ENCODE assay signal across 9 mouse cellular contexts in the genomic region with DNA sequence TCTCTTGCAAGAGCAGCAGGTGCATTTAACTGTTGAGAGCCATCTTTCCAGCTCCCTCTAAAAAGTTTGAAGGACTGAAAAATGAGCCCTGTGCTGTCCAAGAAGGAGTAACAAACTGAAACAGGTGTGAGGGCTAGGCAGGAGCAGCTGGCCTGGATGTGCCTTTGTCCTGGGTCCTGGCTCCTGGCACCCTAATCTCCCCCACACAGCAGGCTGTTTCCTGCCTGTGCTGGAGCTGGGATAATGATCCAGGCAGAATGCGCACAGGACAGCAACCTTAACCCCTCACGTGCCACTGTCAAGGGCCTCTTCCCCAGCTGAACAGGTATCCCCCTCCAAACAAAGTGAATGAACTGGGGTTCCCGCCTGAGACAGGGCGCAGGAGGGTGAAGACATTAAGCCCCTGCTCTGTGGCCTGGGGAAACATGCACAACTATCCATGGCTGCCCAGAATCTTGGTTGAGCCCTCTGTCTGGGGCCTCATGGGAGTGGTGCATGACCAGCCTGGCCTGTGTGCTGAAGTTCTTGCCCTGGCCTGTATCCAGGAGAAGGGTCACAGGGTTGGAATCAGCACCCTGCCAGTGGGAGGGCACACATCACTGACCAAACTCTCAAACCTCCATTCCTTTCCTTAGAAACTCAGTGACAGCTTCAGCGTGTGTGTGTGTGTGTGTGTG. TPM values are rescaled to one million over a fixed set of nuclear protein-coding genes. Genes with fewer than 3 reads are reported as not detected.
DNase-seq lines count a peak whose midpoint lies in the region; ATAC-seq lines count a peak whose summit lies in the region.
"Had no signal": no experiment of that assay in that cellular context is flagged by ENCODE, and none has a peak within 500 bp of the region (broad histone marks: within the 10 kb centered on the region; RNA-seq: fewer than 3 reads in every experiment).

No protein-coding gene starts in this region.

- no peak overlapping the region for H3K9ac ChIP-seq in forebrain, embryonic 11.5 days (ENCODE audit: low read length)
- H3K9ac ChIP-seq in forebrain, embryonic 14.5 days (ENCODE audit: low read length) = no peak overlapping the region
- no peak overlapping the region for H3K9ac ChIP-seq in kidney, embryonic 16.5 days (replicated peaks; ENCODE audit: low read length)

- WGBS in forebrain, embryonic 11.5 days = 56% methylated on average over 5 of the region's 5 CpGs
- WGBS in forebrain, embryonic 14.5 days = 45% methylated on average over 5 of the region's 5 CpGs
- WGBS in kidney, embryonic 16.5 days = 38% methylated on average over 5 of the region's 5 CpGs

- no peak overlapping the region for H3K27ac ChIP-seq in forebrain, embryonic 11.5 days (ENCODE audit: low read depth, low read length)
- no peak overlapping the region for H3K27ac ChIP-seq in forebrain, embryonic 14.5 days (ENCODE audit: low read depth, low read length)
- peak overlapping the region; percentile 32; the same call in 1 of the 2 replicates for H3K27ac ChIP-seq in kidney, embryonic 16.5 days (ENCODE audit: low read length)

- no peaks in the 10 kb centered on the region for H3K36me3 ChIP-seq in forebrain, embryonic 11.5 days (ENCODE audit: control insufficient read depth, insufficient read depth, low read length)
- no peaks in the 10 kb centered on the region for H3K36me3 ChIP-seq in forebrain, embryonic 14.5 days (ENCODE audit: control insufficient read depth, insufficient read depth, low read length)
- H3K36me3 ChIP-seq in kidney, embryonic 16.5 days (ENCODE audit: insufficient read depth, low read length) = no peaks in the 10 kb centered on the region

- H3K9me3 ChIP-seq in forebrain, embryonic 11.5 days (ENCODE audit: control insufficient read depth, low read length) = no peaks in the 10 kb centered on the region
- H3K9me3 ChIP-seq in forebrain, embryonic 14.5 days (replicated peaks; ENCODE audit: control insufficient read depth, low read length) = no peaks in the 10 kb centered on the region
- no peaks in the 10 kb centered on the region for H3K9me3 ChIP-seq in kidney, embryonic 16.5 days (ENCODE audit: low read length)

- peak; percentile 45 for DNase-seq in forebrain, embryonic 11.5 days (ENCODE audit: low spot score)
- no peak for DNase-seq in forebrain, embryonic 14.5 days (ENCODE audit: low spot score)
- peak; percentile 53 for DNase-seq in urinary bladder, postnatal 14 days (ENCODE audit: low spot score)
- no peak for DNase-seq in urinary bladder, adult 2 months (ENCODE audit: low spot score)
- DNase-seq in left cerebral cortex, adult 9 months (ENCODE audit: low spot score in 2 of 2) = no peak
- no peak for DNase-seq in adrenal gland, postnatal 25 days
- DNase-seq in urinary bladder, postnatal 25 days (ENCODE audit: low spot score) = no peak
- DNase-seq: left cerebral cortex, postnatal 4 days had no signal

- H3K27me3 ChIP-seq in forebrain, embryonic 11.5 days (ENCODE audit: control insufficient read depth, insufficient read depth, low read length) = no peaks in the 10 kb centered on the region
- no peaks in the 10 kb centered on the region for H3K27me3 ChIP-seq in forebrain, embryonic 14.5 days (replicated peaks; ENCODE audit: control insufficient read depth, insufficient read depth, low read length)
- H3K27me3 ChIP-seq in kidney, embryonic 16.5 days (ENCODE audit: insufficient read depth, low read length) = no peaks in the 10 kb centered on the region

- ATAC-seq in forebrain, embryonic 11.5 days (replicated peaks; ENCODE audit: low FRiP score) = no peak; the same call in 1 of the 2 replicates
- ATAC-seq in forebrain, embryonic 14.5 days = no peak
- ATAC-seq in kidney, embryonic 16.5 days (ENCODE audit: low FRiP score, low TSS enrichment) = peak; percentile 47

- peaks cover 12% of the 10 kb centered on the region; the same call in 1 of the 2 replicates for H3K4me1 ChIP-seq in forebrain, embryonic 11.5 days (replicated peaks; ENCODE audit: control insufficient read depth, insufficient read depth, low read length)
- H3K4me1 ChIP-seq in forebrain, embryonic 14.5 days (ENCODE audit: control insufficient read depth, insufficient read depth, low read length) = peaks cover 14% of the 10 kb centered on the region
- H3K4me1 ChIP-seq in kidney, embryonic 16.5 days (ENCODE audit: insufficient read depth, low read length) = peaks cover 45% of the 10 kb centered on the region

- no peak overlapping the region for H3K4me2 ChIP-seq in forebrain, embryonic 11.5 days (ENCODE audit: low read depth, low read length, severe bottlenecking)
- no peak overlapping the region for H3K4me2 ChIP-seq in forebrain, embryonic 14.5 days (ENCODE audit: low read length)
- H3K4me2 ChIP-seq in kidney, embryonic 16.5 days (replicated peaks; ENCODE audit: low read depth, low read length) = no peak overlapping the region

- H3K4me3 ChIP-seq in forebrain, embryonic 11.5 days (ENCODE audit: low read depth, low read length) = no peak overlapping the region
- no peak overlapping the region for H3K4me3 ChIP-seq in forebrain, embryonic 14.5 days (ENCODE audit: low read depth, low read length)
- H3K4me3 ChIP-seq in kidney, embryonic 16.5 days (ENCODE audit: low read length) = no peak overlapping the region

RNA-seq across cellular contexts. Expression of gene Morn1, which starts 49.7 kb away (rescaled TPM):
- 4.8 TPM in 2 replicates for polyA plus RNA-seq in forebrain, embryonic 11.5 days (2014; fragmentation: Nextera tagmentation; extraction: Ambion mirVana)
- 7.1 and 10.6 TPM in 2 replicates for polyA plus RNA-seq in forebrain, embryonic 14.5 days (2014; fragmentation: Nextera tagmentation; extraction: Ambion mirVana)
- polyA plus RNA-seq in urinary bladder, adult 2 months (2012; rRNA removed) = 6.7 and 7.0 TPM in 2 replicates
- polyA plus RNA-seq in kidney, embryonic 16.5 days (2015; fragmentation: Nextera tagmentation; extraction: Ambion mirVana) = 5.9 and 7.0 TPM in 2 replicates
- total RNA-seq in adrenal gland, postnatal 25 days (2021) = 9.9 and 10.7 TPM in 2 replicates

RNA-seq across cellular contexts. Expression of gene Rer1, which starts 49.9 kb away (rescaled TPM):
- polyA plus RNA-seq in forebrain, embryonic 11.5 days (2014; fragmentation: Nextera tagmentation; extraction: Ambion mirVana) = 130 and 137 TPM in 2 replicates
- polyA plus RNA-seq in forebrain, embryonic 14.5 days (2014; fragmentation: Nextera tagmentation; extraction: Ambion mirVana) = 161 and 163 TPM in 2 replicates
- 130 and 159 TPM in 2 replicates for polyA plus RNA-seq in urinary bladder, adult 2 months (2012; rRNA removed)
- polyA plus RNA-seq in kidney, embryonic 16.5 days (2015; fragmentation: Nextera tagmentation; extraction: Ambion mirVana) = 158 and 162 TPM in 2 replicates
- 107 and 115 TPM in 2 replicates for total RNA-seq in adrenal gland, postnatal 25 days (2021)

Comparison
In these comparisons a context has a peak if more than half of its experiments do, and no peak if none do; other contexts are left out.
1. DNase-seq: peak in forebrain, embryonic 11.5 days (single experiment) and urinary bladder, postnatal 14 days (single experiment); none in forebrain, embryonic 14.5 days (single experiment), urinary bladder, adult 2 months (single experiment), left cerebral cortex, adult 9 months (0 of 2), adrenal gland, postnatal 25 days (single experiment) and urinary bladder, postnatal 25 days (single experiment).